Mouse (Mus musculus): ENCODE data around the gene Rplp0. TPM values are rescaled to one million over a fixed set of nuclear protein-coding genes. Genes with fewer than 3 reads are reported as not detected.

Rplp0 gene
- 1,000 to 10,000 TPM; 4,412 to 6,933 TPM for polyA plus RNA-seq (2012; fragmentation: generic; extraction: Trizol)

DNA sequence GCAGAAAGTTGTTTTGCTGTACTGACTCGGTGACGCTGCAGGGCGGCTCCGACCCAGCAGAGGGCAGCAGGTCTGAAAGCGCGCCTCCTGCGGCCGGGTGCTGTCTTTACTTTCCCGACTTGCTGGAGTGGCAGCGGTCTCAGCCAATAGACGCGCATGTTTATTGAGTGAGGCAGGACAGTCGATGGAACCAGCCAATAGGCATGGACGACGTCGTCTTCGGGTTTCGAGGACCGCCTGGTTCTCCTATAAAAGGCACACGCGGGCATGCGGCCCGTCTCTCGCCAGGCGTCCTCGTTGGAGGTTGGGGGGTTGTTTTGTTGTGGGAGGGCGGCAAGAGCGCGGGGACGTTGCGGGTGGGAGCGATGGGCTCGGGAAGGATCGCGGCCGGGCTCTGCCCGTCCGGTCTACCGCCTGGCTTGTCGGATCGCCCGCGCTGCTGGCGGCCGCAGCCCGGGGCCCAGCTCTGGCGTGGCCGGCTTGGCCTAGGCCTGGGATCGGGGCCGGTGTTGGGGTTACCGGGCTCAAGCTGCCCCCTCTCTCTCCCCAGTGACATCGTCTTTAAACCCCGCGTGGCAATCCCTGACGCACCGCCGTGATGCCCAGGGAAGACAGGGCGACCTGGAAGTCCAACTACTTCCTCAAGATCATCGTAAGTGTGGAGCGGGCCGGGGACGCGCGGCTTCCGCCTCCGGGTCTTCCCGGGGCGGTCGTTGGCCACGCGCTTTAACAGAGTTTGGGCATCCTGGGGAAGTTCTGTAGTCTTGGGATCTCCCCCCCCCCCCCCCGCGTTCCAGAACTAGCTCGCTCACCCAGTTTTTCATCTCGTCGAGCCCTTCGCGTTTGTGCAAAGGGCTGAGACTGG lies at the start of gene Rplp0:
Rplp0 (plus strand) TSS at position 231 of the 865 bp plus-strand sequence.

DNA sequence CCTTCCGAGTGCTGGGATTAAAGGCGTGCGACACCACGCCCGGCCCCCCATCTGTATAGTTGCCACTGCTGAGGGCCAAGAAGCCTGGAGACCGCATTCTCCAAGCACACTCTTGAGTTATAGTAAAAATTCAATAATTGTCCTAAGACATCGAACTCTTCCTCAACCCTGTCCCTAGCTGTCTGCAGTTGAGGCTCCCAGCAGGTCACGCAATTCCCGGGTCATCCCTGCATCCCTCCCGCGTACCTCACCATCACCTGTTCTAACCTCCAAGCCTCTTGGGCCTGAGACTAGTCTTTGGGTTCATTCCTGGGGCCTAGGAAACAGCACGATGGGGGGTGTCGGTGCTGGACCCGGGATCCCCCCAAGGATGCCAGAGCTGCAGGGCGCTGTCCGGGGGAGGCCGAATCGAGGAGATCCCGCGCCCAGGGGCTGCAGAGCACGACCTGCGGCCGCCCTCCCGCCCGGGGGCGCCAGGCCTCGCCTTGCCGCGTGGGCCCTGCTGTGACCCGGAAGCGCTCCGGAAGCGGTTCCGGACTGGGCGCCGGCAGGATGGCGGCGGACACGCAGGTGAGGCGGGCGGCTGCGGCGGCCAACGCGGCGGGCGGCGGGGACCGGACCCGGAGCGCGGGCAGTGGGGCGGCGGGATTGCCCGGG lies 5.6 kb downstream of the Rplp0 start, which contains the start of gene Gcn1l1:
Gcn1l1 (plus strand) TSS at position 518 of the 657 bp plus-strand sequence.

Other genes with a start within 250 kb of the Rplp0 start
- 10 to 100 TPM; 49.7 to 75.2 TPM for gene Srsf9, start 232.3 kb upstream of the Rplp0 start, polyA plus RNA-seq (2012; fragmentation: generic; extraction: Trizol)
- 10 to 100 TPM in 1 of 2 experiments, 1 to 10 TPM in 1; 3.9 to 12.6 TPM for gene Gatc, start 218.3 kb upstream of the Rplp0 start, polyA plus RNA-seq (2012; fragmentation: generic; extraction: Trizol)
- 10 to 100 TPM; 17.9 to 41.0 TPM for gene Triap1, start 218.2 kb upstream of the Rplp0 start, polyA plus RNA-seq (2012; fragmentation: generic; extraction: Trizol)
- gene Cox6a1, start 210.5 kb upstream of the Rplp0 start, polyA plus RNA-seq (2012; fragmentation: generic; extraction: Trizol), result 1,000 to 10,000 TPM; 1,611 to 2,667 TPM
- gene Msi1, start 129.9 kb upstream of the Rplp0 start, polyA plus RNA-seq (2012; fragmentation: generic; extraction: Trizol), result under 1 TPM; 0.02 to 0.42 TPM
- gene Pla2g1b, start 93.2 kb upstream of the Rplp0 start, polyA plus RNA-seq (2012; fragmentation: generic; extraction: Trizol), result under 1 TPM in 1 of 2 experiments, not detected in 1; 0.25 TPM
- 10 to 100 TPM in 1 of 2 experiments, 1 to 10 TPM in 1; 2.2 to 17.1 TPM for gene Sirt4, start 74.7 kb upstream of the Rplp0 start, polyA plus RNA-seq (2012; fragmentation: generic; extraction: Trizol)
- gene Pxn, start 52.8 kb upstream of the Rplp0 start, polyA plus RNA-seq (2012; fragmentation: generic; extraction: Trizol), result 10 to 100 TPM; 21.6 to 62.7 TPM
- gene Gcn1l1, start 5.8 kb downstream of the Rplp0 start, polyA plus RNA-seq (2012; fragmentation: generic; extraction: Trizol), result 10 to 100 TPM; 37.3 to 42.7 TPM
- 10 to 100 TPM; 24.7 to 43.9 TPM for gene Rab35, start 72.4 kb downstream of the Rplp0 start, polyA plus RNA-seq (2012; fragmentation: generic; extraction: Trizol)
- 10 to 100 TPM in 1 of 2 experiments, 1 to 10 TPM in 1; 1.1 to 11.8 TPM for gene Bicdl1, start 172.2 kb downstream of the Rplp0 start, polyA plus RNA-seq (2012; fragmentation: generic; extraction: Trizol)

Measured in C3H10T1/2 (cell line).